Mouse (Mus musculus) forelimb bud, embryonic 11.5 days (tissue): ENCODE data around the gene Olfr1320.
"Not testable (repeated sequence)": the region's sequence is repeated elsewhere in the genome, so short reads cannot be mapped to it uniquely, and the experiment has no call there.

Experiments
- DNase-seq: peaks from one replicate; pipeline ENCODE4 v3.0.0-alpha.2; 2012; ENCODE audit warnings: low read depth, low spot score

The Olfr1320 gene

DNA sequence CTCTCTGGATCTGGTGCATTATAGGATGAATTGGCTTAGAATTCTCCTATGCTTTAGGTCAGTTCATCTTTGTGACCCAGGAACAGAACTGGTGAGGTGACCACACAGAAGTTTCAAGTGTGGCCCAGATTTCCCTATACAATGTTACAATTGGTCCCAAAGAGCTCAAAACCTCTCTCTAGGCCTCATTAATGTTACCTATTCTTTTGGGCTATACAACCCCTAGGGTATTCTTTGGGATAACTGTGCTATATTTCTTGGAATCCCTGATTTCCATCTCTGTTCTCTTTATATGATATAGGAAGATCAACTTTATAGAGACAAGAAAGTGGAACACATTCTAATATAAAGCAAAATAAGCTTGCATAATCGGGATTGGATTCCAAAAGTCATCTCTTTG, at the start of gene Olfr1320:
Gene Olfr1320, plus strand, starts transcription at position 301 of the 400 bp plus-strand sequence.
- DNase-seq: no peak

DNA sequence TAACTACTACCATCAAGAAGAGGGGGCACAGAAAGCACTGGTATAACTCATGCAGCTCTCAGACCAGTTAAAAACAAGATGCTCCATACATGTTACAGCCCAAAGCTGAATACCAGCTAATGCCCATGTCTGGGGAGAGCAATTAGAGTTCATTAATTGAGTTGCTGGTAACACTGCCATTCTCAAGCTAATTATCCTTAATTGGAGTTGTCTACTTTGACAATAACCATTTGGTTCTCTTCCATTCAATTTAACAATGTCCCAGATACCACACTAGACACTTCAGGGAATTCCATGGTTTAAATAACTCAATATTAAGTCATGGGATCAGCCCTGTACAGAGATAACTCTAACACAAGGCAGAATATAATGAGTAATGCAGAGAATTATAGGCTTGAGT, 44.6 kb upstream of the Olfr1320 start:
- DNase-seq: no peak

DNA sequence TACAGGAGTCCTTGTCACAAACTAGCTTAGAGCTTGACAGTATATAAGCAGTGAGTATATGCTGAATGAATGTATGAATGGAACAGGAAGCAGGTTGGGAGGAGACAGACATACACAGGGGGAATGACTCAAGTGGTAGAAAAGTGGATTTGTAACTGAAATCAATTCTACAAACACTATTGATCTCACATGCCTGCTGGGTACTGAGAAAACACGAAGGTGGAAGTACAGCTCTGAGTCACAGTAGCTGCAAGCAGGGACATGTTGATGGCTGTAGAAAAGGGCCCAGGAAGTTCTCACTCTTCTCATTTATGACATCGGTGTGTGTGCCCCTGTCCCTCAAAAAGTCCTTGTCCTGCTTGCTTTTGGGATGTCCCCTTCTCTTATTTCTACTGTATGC, 40.9 kb upstream of the Olfr1320 start:
- no peak for DNase-seq

DNA sequence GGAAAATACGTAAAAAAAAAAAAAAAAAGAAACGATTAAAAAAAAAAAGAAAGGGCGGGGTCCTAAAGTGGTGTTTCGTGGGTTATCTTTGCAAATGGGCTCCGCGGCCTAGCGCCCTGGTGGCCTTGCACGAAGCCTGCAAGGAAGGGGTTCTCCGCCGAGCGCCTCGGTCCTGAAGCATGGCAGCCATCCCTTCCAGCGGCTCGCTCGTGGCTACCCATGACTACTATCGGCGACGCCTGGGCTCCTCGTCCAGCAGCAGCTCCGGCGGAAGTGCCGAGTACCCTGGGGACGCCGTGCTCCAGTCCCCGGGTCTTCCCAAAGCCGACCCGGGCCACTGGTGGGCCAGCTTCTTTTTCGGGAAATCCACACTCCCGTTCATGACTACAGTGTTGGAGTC, 11.4 kb upstream of the Olfr1320 start:
- DNase-seq: not testable (repeated sequence)
